7 mouse cellular contexts compared by ENCODE assay signal in the genomic region with DNA sequence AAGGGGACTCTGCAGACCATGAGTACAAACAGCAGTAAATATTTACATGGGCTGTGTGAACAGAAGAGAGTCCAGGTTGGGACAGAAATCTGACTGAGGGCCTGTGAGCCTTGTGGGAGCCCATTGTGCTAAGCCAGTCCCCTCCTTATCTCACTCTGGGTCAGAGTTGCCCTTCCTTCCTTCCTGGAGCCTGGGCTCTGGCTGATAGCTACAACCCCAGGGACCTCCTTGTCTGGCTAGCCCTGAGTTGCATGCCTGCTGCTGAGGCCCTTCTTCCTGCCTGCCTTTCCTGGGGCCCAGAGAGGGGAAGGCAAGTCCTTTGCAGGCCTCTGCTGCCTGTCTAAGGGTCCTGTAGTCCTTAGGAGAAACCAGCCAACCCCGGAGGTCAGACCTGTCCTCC. TPM values are rescaled to one million over a fixed set of nuclear protein-coding genes. Genes with fewer than 3 reads are reported as not detected.
DNase-seq lines count a peak whose midpoint lies in the region; ATAC-seq and TF ChIP-seq lines count a peak whose summit lies in the region.

No protein-coding gene starts in this region.

- peak overlapping the region; percentile 75 for H3K27ac ChIP-seq in MEL (ENCODE audit: control insufficient read depth, low read depth, low read length)
- peak overlapping the region; percentile 44; the same call in 1 of the 2 replicates for H3K27ac ChIP-seq in limb, embryonic 13.5 days
- peak overlapping the region; percentile 40; the same call in 1 of the 2 replicates for H3K27ac ChIP-seq in midbrain, embryonic 12.5 days (replicated peaks)

- 65% methylated on average over 1 of the region's 1 CpGs for WGBS in limb, embryonic 13.5 days
- WGBS in midbrain, embryonic 12.5 days = 81% methylated on average over 1 of the region's 1 CpGs

- TF ChIP-seq POLR2A in MEL (IDR thresholded peaks at IDR 0.05; ENCODE audit: control insufficient read depth in 1 of 2, insufficient read depth in 1 of 2, low read depth in 1 of 2, low read length in 2 of 2, poor library complexity in 1 of 2) = no peak

- peak overlapping the region; percentile 50 for H3K9ac ChIP-seq in MEL (ENCODE audit: control insufficient read depth, low read depth, low read length, poor library complexity, severe bottlenecking)
- peak overlapping the region; percentile 25; the same call in 1 of the 2 replicates for H3K9ac ChIP-seq in limb, embryonic 13.5 days
- H3K9ac ChIP-seq in midbrain, embryonic 12.5 days (replicated peaks) = no peak overlapping the region

- no peaks in the 10 kb centered on the region for H3K27me3 ChIP-seq in MEL (ENCODE audit: control insufficient read depth in 1 of 2, insufficient read depth in 2 of 2, low read length in 2 of 2)
- no peaks in the 10 kb centered on the region for H3K27me3 ChIP-seq in limb, embryonic 13.5 days
- H3K27me3 ChIP-seq in midbrain, embryonic 12.5 days = no peaks in the 10 kb centered on the region

- no peak overlapping the region for H3K4me3 ChIP-seq in MEL (ENCODE audit: control insufficient read depth in 1 of 2, insufficient read depth in 1 of 2, low read depth in 2 of 2, low read length in 2 of 2)
- no peak overlapping the region for H3K4me3 ChIP-seq in limb, embryonic 13.5 days
- H3K4me3 ChIP-seq in midbrain, embryonic 12.5 days = no peak overlapping the region

- no peak overlapping the region for H3K4me2 ChIP-seq in limb, embryonic 13.5 days (replicated peaks)
- H3K4me2 ChIP-seq in midbrain, embryonic 12.5 days (replicated peaks) = no peak overlapping the region

- ATAC-seq in hematopoietic stem cell, adult 5-6 weeks (replicated peaks in 1 of 2; ENCODE audit: insufficient read depth in 1 of 2, low FRiP score in 2 of 2, low TSS enrichment in 1 of 2, low read depth in 1 of 2, poor library complexity in 2 of 2, severe bottlenecking in 2 of 2) = peak; percentile 85 to 86
- no peak for ATAC-seq in limb, embryonic 13.5 days (ENCODE audit: low FRiP score, low read depth)
- ATAC-seq in midbrain, embryonic 12.5 days (ENCODE audit: low FRiP score, low read depth) = no peak

- TF ChIP-seq CTCF in MEL (IDR thresholded peaks at IDR 0.05 in 2 of 3, conservative IDR thresholded peaks at IDR 0.05 in 1 of 3; ENCODE audit: control insufficient read depth in 1 of 3, insufficient read depth in 1 of 3, low read depth in 2 of 3, low read length in 3 of 3, poor library complexity in 1 of 3, severe bottlenecking in 1 of 3) = no peak

- TF ChIP-seq EP300 in MEL (IDR thresholded peaks at IDR 0.05; ENCODE audit: low read depth in 1 of 2, low read length in 2 of 2) = peak; percentile 88 to 91

- peak; percentile 89 for DNase-seq in MEL (ENCODE audit: low read depth, low spot score)
- DNase-seq in c-Kit-positive CD71-positive TER-119-negative erythroid progenitor cells, embryonic 14.5 days (ENCODE audit: low read depth) = peak; percentile 74
- no peak for DNase-seq in cerebellum, postnatal 14 days
- no peak for DNase-seq in right cerebral cortex, adult 2 months (ENCODE audit: low spot score in 2 of 2)

- peaks cover 0 to 15% of the 10 kb centered on the region in 2 experiments; a peak in 2 of 4 replicates for H3K36me3 ChIP-seq in MEL (ENCODE audit: control insufficient read depth in 1 of 2, insufficient read depth in 2 of 2, low read length in 2 of 2)
- peaks cover 84% of the 10 kb centered on the region for H3K36me3 ChIP-seq in limb, embryonic 13.5 days
- H3K36me3 ChIP-seq in midbrain, embryonic 12.5 days = peaks cover 53% of the 10 kb centered on the region

- H3K4me1 ChIP-seq in MEL (ENCODE audit: control insufficient read depth in 1 of 2, insufficient read depth in 2 of 2, low read length in 2 of 2) = peaks cover 8 to 18% of the 10 kb centered on the region in 2 experiments
- peaks cover 11% of the 10 kb centered on the region; the same call in 1 of the 2 replicates for H3K4me1 ChIP-seq in limb, embryonic 13.5 days
- H3K4me1 ChIP-seq in midbrain, embryonic 12.5 days = peaks cover 19% of the 10 kb centered on the region; the same call in 1 of the 2 replicates

- no peaks in the 10 kb centered on the region for H3K79me2 ChIP-seq in MEL (ENCODE audit: control insufficient read depth, insufficient read depth, low read length, poor library complexity)

- TF ChIP-seq RAD21 in MEL (IDR thresholded peaks at IDR 0.05; ENCODE audit: low read depth, low read length) = no peak

- H3K9me3 ChIP-seq in MEL (replicated peaks; ENCODE audit: insufficient read depth, low read length) = no peaks in the 10 kb centered on the region
- no peaks in the 10 kb centered on the region for H3K9me3 ChIP-seq in limb, embryonic 13.5 days
- H3K9me3 ChIP-seq in midbrain, embryonic 12.5 days = no peaks in the 10 kb centered on the region

TF ChIP-seq in MEL, 35 proteins besides CTCF, POLR2A, EP300 and RAD21:
- TF ChIP-seq MEF2A (IDR thresholded peaks at IDR 0.05; ENCODE audit: extremely low read depth, insufficient replicate concordance, low read depth, low read length, poor library complexity, severe bottlenecking) = no peak
- TF ChIP-seq MXI1 (IDR thresholded peaks at IDR 0.05; ENCODE audit: low read depth, low read length) = peak; percentile 31; the same call in 1 of the 2 replicates
- TF ChIP-seq POLR2AphosphoS5 (IDR thresholded peaks at IDR 0.05; ENCODE audit: borderline replicate concordance, low read depth, low read length) = no peak
- TF ChIP-seq TCF12 (IDR thresholded peaks at IDR 0.05; ENCODE audit: low read depth, low read length) = peak; percentile 91
- TF ChIP-seq ZC3H11A (IDR thresholded peaks at IDR 0.05; ENCODE audit: low read depth, low read length) = no peak
- TF ChIP-seq KAT2A (conservative IDR thresholded peaks at IDR 0.05; ENCODE audit: low read depth, low read length) = no peak
- TF ChIP-seq NRF1 (IDR thresholded peaks at IDR 0.05; ENCODE audit: insufficient read depth, low read depth, low read length, poor library complexity, severe bottlenecking) = no peak
- no peak for TF ChIP-seq USF1 (IDR thresholded peaks at IDR 0.05; ENCODE audit: low read depth, low read length)
- TF ChIP-seq MYC (IDR thresholded peaks at IDR 0.05; ENCODE audit: low read depth, low read length) = no peak
- TF ChIP-seq E2F4 (IDR thresholded peaks at IDR 0.05; ENCODE audit: borderline replicate concordance, low read depth, low read length) = no peak
- TF ChIP-seq CHD2 (IDR thresholded peaks at IDR 0.05; ENCODE audit: low read length) = no peak
- TF ChIP-seq ETS1 (IDR thresholded peaks at IDR 0.05; ENCODE audit: low read depth, low read length) = peak; percentile 59; the same call in 1 of the 2 replicates
- TF ChIP-seq MAZ (IDR thresholded peaks at IDR 0.05; ENCODE audit: low read depth, low read length) = no peak
- no peak for TF ChIP-seq ZMIZ1 (IDR thresholded peaks at IDR 0.05; ENCODE audit: low read depth, low read length)
- no peak; the same call in 1 of the 2 replicates for TF ChIP-seq SIN3A (IDR thresholded peaks at IDR 0.05; ENCODE audit: low read length)
- TF ChIP-seq RCOR1 (IDR thresholded peaks at IDR 0.05; ENCODE audit: low read depth, low read length) = peak; percentile 67
- TF ChIP-seq GATA1 (IDR thresholded peaks at IDR 0.05; ENCODE audit: low read depth, low read length) = peak; percentile 95
- peak; percentile 75 for TF ChIP-seq TBP (IDR thresholded peaks at IDR 0.05; ENCODE audit: low read depth, low read length)
- peak; percentile 95 for TF ChIP-seq TAL1 (IDR thresholded peaks at IDR 0.05; ENCODE audit: low read length)
- no peak; the same call in 1 of the 2 replicates for TF ChIP-seq MAX (IDR thresholded peaks at IDR 0.05; ENCODE audit: low read length)
- no peak for TF ChIP-seq MAFK (IDR thresholded peaks at IDR 0.05; ENCODE audit: borderline replicate concordance, low read depth, low read length)
- no peak for TF ChIP-seq GABPA (IDR thresholded peaks at IDR 0.05; ENCODE audit: low read depth, low read length)
- TF ChIP-seq UBTF (IDR thresholded peaks at IDR 0.05; ENCODE audit: borderline replicate concordance, insufficient read depth, low read depth, low read length) = no peak
- TF ChIP-seq MYB (IDR thresholded peaks at IDR 0.05; ENCODE audit: low read depth, low read length) = no peak
TF ChIP-seq in MEL: peak in this region for 7.

RNA-seq across cellular contexts. Expression of a gene that starts 46.5 kb away (rescaled TPM):
- 19.1 and 21.2 TPM in 2 replicates for total RNA-seq in MEL (2012; rRNA removed)
- polyA plus RNA-seq in MEL (2012; ENCODE audit: insufficient read depth in 1 of 2, insufficient read length in 2 of 2, low read depth in 1 of 2, low replicate concordance in 2 of 2, missing spikeins in 1 of 2) = 10 to 100 TPM in 1 of 2 experiments, not detected in 1; 57.2 TPM
- total RNA-seq in hematopoietic stem cell, adult 5-6 weeks (2017) = 18.0 and 21.6 TPM in 2 replicates
- polyA plus RNA-seq in limb, embryonic 13.5 days (2015; fragmentation: Nextera tagmentation; extraction: Ambion mirVana) = 13.6 and 14.2 TPM in 2 replicates
- polyA plus RNA-seq in midbrain, embryonic 12.5 days (2016; fragmentation: Nextera tagmentation; extraction: Ambion mirVana) = 38.5 and 53.9 TPM in 2 replicates

RNA-seq across cellular contexts. Expression of a gene that starts 58.3 kb away (rescaled TPM):
- 11.4 and 13.7 TPM in 2 replicates for total RNA-seq in MEL (2012; rRNA removed)
- 10 to 100 TPM in 1 of 2 experiments, not detected in 1; 42.5 TPM for polyA plus RNA-seq in MEL (2012; ENCODE audit: insufficient read depth in 1 of 2, insufficient read length in 2 of 2, low read depth in 1 of 2, low replicate concordance in 2 of 2, missing spikeins in 1 of 2)
- total RNA-seq in hematopoietic stem cell, adult 5-6 weeks (2017) = 11.8 and 13.0 TPM in 2 replicates
- 36.4 and 38.8 TPM in 2 replicates for polyA plus RNA-seq in limb, embryonic 13.5 days (2015; fragmentation: Nextera tagmentation; extraction: Ambion mirVana)
- polyA plus RNA-seq in midbrain, embryonic 12.5 days (2016; fragmentation: Nextera tagmentation; extraction: Ambion mirVana) = 42.4 and 43.7 TPM in 2 replicates

RNA-seq across cellular contexts. Expression of a gene that starts 59.5 kb away (rescaled TPM):
- 140 TPM in 2 replicates for total RNA-seq in MEL (2012; rRNA removed)
- polyA plus RNA-seq in MEL (2012; ENCODE audit: insufficient read depth in 1 of 2, insufficient read length in 2 of 2, low read depth in 1 of 2, low replicate concordance in 2 of 2, missing spikeins in 1 of 2) = 100 to 1,000 TPM; 193 to 530 TPM
- 73.4 and 97.6 TPM in 2 replicates for total RNA-seq in hematopoietic stem cell, adult 5-6 weeks (2017)
- polyA plus RNA-seq in limb, embryonic 13.5 days (2015; fragmentation: Nextera tagmentation; extraction: Ambion mirVana) = 145 and 152 TPM in 2 replicates
- 242 and 258 TPM in 2 replicates for polyA plus RNA-seq in midbrain, embryonic 12.5 days (2016; fragmentation: Nextera tagmentation; extraction: Ambion mirVana)

Comparison
In these comparisons a context has a peak if more than half of its experiments do, and no peak if none do; other contexts are left out.
1. DNase-seq: peak in MEL (single experiment) and c-Kit-positive CD71-positive TER-119-negative erythroid progenitor cells, embryonic 14.5 days (single experiment); none in cerebellum, postnatal 14 days (0 of 2) and right cerebral cortex, adult 2 months (0 of 2).
2. ATAC-seq: peak in hematopoietic stem cell, adult 5-6 weeks (2 of 2); none in limb, embryonic 13.5 days (single experiment) and midbrain, embryonic 12.5 days (single experiment).
3. Peak in every context shown above with its lines, with median percentiles within 50 percentile points of each other: H3K27ac ChIP-seq.